Mouse (Mus musculus) megakaryocyte-erythroid progenitor cell, adult 5 weeks (primary cell): ENCODE measurements around the gene Nudt19. TPM values are rescaled to one million over a fixed set of nuclear protein-coding genes. Genes with fewer than 3 reads are reported as not detected.

Source experiments
- polyA plus RNA-seq: library from polyadenylated mRNA; stranded (reverse); fragments of >175 nt; gene quantifications from 2 replicates; pipeline ENCODE4 v1.2.3, GENCODE M21; 2012

The Nudt19 gene
- 21.8 and 22.6 TPM in 2 replicates for polyA plus RNA-seq

DNA sequence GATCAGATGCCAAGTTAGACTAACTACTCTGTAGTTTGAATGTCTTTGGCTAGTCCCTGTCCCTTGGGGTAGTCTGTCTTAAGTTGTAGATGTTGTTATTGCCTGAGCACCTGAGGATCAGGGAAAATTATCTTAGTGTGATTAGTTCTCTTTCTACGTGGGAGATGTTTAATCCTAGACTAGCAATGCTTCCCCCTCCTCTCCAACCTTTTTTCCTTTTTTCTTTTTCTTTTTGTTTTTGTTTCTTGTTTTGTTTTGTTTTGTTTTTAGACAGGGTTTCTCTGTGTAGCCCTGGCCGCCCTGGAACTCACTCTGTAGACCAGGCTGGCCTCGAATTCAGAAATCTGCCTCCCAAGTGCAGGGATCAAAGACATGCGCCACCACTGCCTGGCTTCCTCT lies at the start of gene Nudt19:
Gene Nudt19 (minus strand): TSS at position 100 of the 399 bp plus-strand sequence.

GRCm38 (mm10) chr7:35586055-35586905 lies 30.2 kb upstream of the Nudt19 start, which contains the start of gene Ankrd27:
Ankrd27 (plus strand) TSS chr7:35586244.

DNA sequence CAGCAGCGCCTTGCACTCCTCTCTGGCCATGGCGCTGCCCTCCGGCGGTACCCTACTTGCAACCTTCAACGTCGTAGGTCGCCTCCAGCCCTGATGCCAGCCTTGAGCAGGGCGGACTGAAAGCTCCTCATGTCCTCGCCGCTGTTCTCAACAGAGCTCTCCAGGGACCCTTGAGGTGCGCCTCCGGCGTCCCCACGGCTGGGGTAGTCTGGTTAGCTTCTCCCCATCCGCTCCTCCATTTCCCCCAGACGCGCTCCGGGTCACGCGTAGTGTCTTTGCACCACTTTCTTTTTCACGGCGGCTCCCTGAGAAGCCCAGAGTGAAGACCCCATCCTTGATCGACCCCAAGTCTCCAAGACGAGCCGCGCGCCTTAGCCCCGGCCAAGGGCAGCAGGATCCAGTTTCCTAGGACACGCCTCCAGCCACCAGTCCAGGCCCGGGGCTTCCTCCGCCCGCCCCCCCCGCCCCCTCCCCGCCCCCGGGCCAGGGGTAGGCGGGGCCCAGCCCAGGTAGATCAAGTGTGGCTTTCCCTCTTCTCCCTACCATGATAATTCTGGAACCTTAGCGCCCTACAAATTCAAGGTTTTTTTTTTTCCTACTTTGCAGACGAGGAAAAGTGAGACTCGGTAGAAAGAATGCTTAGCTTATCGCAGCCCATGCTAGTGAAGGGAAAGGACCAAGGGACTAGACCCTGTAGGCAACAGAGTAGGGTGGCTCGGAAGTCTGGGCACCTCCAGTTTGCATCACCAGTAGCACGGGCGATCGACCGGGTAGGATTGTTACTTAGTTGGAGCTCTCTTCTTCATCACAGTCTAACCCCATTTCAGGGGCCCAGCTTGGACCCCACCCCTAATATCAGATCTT lies 29.3 kb upstream of the Nudt19 start, which contains the start of gene Rgs9bp:
Gene Rgs9bp (minus strand): TSS at position 392 of the 864 bp plus-strand sequence.

DNA sequence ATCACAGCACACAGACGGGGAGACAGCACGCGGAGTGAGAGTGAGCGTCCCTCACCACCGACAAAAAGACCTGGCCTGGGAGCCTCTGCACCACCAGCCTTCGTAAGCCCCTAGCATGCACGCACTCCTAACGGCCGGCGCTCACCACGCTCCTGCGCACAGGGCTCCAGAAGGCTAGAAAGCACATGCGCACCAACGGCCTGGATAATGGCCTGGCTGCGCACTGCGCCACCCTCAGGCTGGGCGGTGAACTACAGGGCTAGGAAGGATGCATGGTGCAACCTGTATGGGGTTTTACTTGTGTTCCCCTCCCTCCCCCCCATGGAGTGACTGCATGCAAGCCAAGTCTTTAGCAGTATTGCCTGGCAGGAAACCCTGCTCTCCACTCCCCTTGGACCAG lies 18.5 kb downstream of the Nudt19 start, which contains the start of gene Tdrd12:
Gene Tdrd12 (minus strand): TSS at position 184 of the 400 bp plus-strand sequence.

Other genes starting within 250 kb of the Nudt19 start
- gene Gpatch1, start 237.9 kb downstream of the Nudt19 start, polyA plus RNA-seq, result 7.5 and 8.5 TPM in 2 replicates
- 0.02 and 0.04 TPM in 2 replicates for gene Rhpn2, start 222.1 kb downstream of the Nudt19 start, polyA plus RNA-seq
- 6.5 and 7.7 TPM in 2 replicates for gene Faap24, start 159.5 kb downstream of the Nudt19 start, polyA plus RNA-seq
- gene Cep89, start 159.3 kb downstream of the Nudt19 start, polyA plus RNA-seq, result 9.6 and 11.4 TPM in 2 replicates
- gene Slc7a9, start 107.5 kb downstream of the Nudt19 start, polyA plus RNA-seq, result not detected in 2 replicates
- not detected in 2 replicates for gene Tdrd12, start 18.6 kb downstream of the Nudt19 start, polyA plus RNA-seq
- 0.19 and 0.27 TPM in 2 replicates for gene Rgs9bp, start 29.3 kb upstream of the Nudt19 start, polyA plus RNA-seq
- 81.2 and 125 TPM in 2 replicates for gene Ankrd27, start 29.9 kb upstream of the Nudt19 start, polyA plus RNA-seq
- gene Pdcd5, start 91.2 kb upstream of the Nudt19 start, polyA plus RNA-seq, result 124 and 163 TPM in 2 replicates
- gene Dpy19l3, start 198.2 kb upstream of the Nudt19 start, polyA plus RNA-seq, result 26.4 and 28.6 TPM in 2 replicates
- 3.6 and 6.7 TPM in 2 replicates for gene Zfp507, start 246.7 kb upstream of the Nudt19 start, polyA plus RNA-seq